In genomic region chr3:132349602-132350001, GRCm38 (mm10) we compare ENCODE assay signal across 27 mouse cellular contexts.
"Had no signal": no experiment of that assay in that cellular context is flagged by ENCODE, and none has a peak within 500 bp of the region (broad histone marks: within the 10 kb centered on the region; RNA-seq: fewer than 3 reads in every experiment).

No protein-coding gene starts in this region.

- H3K9me3 ChIP-seq: heart, embryonic 10.5 days; heart, embryonic 12.5 days; hindbrain, embryonic 13.5 days; hindbrain, embryonic 15.5 days; kidney, embryonic 15.5 days; limb, embryonic 10.5 days; limb, embryonic 12.5 days; liver, embryonic 13.5 days; liver, embryonic 15.5 days had no signal

- H3K4me1 ChIP-seq: heart, embryonic 12.5 days; hindbrain, embryonic 13.5 days; hindbrain, embryonic 15.5 days; kidney, embryonic 15.5 days; liver, embryonic 13.5 days; liver, embryonic 15.5 days had no signal

- H3K4me2 ChIP-seq: heart, embryonic 12.5 days; hindbrain, embryonic 13.5 days; hindbrain, embryonic 15.5 days; kidney, embryonic 15.5 days; limb, embryonic 12.5 days; liver, embryonic 11.5 days; liver, embryonic 13.5 days; liver, embryonic 15.5 days had no signal

- ATAC-seq: hindbrain, postnatal 0 days; intestine, embryonic 16.5 days had no signal

- H3K36me3 ChIP-seq: heart, embryonic 10.5 days; heart, embryonic 12.5 days; hindbrain, embryonic 13.5 days; hindbrain, embryonic 15.5 days; kidney, embryonic 15.5 days; limb, embryonic 10.5 days; limb, embryonic 12.5 days; liver, embryonic 13.5 days; liver, embryonic 15.5 days had no signal

- DNase-seq: gastrocnemius, adult 2 months; gastrocnemius, postnatal 10 days; gastrocnemius, postnatal 25 days; heart, adult 18-20 months; heart, postnatal 10 days; heart, postnatal 4 days; kidney, adult 11 months; kidney, adult 2 months; kidney, adult 9 months; kidney, postnatal 14 days; kidney, postnatal 36 days; liver; liver, embryonic 13.5 days had no signal

- H3K4me3 ChIP-seq: gastrocnemius, adult 2 months; heart, embryonic 10.5 days; heart, embryonic 12.5 days; hindbrain, embryonic 13.5 days; hindbrain, embryonic 15.5 days; kidney, embryonic 15.5 days; layer of hippocampus, adult 2 months; left cerebral cortex, adult 2 months; limb, embryonic 10.5 days; limb, embryonic 12.5 days; liver, embryonic 13.5 days; liver, embryonic 15.5 days had no signal

- H3K27ac ChIP-seq: gastrocnemius, adult 2 months; heart, embryonic 10.5 days; hindbrain, embryonic 13.5 days; hindbrain, embryonic 15.5 days; hindbrain, postnatal 0 days; kidney, embryonic 15.5 days; kidney, postnatal 0 days; layer of hippocampus, adult 2 months; left cerebral cortex, adult 2 months; limb, embryonic 10.5 days; limb, embryonic 12.5 days; liver, embryonic 13.5 days; liver, embryonic 15.5 days had no signal

- H3K27me3 ChIP-seq: heart, embryonic 12.5 days; hindbrain, embryonic 13.5 days; hindbrain, embryonic 15.5 days; kidney, embryonic 15.5 days; limb, embryonic 12.5 days; liver, embryonic 13.5 days; liver, embryonic 15.5 days had no signal

- H3K9ac ChIP-seq: heart, embryonic 12.5 days; hindbrain, embryonic 13.5 days; hindbrain, embryonic 15.5 days; kidney, embryonic 15.5 days; limb, embryonic 12.5 days; liver, embryonic 13.5 days; liver, embryonic 15.5 days had no signal
